Comparison of ENCODE assay signal across 9 mouse cellular contexts in genomic region chr11:74634490-74635275, GRCm38 (mm10). TPM values are rescaled to one million over a fixed set of nuclear protein-coding genes. Genes with fewer than 3 reads are reported as not detected.
A peak's percentile ranks its signal among the peaks of the same experiment; 100 is the strongest.
DNase-seq lines count a peak whose midpoint lies in the region; ATAC-seq and TF ChIP-seq lines count a peak whose summit lies in the region.
"Had no signal": no experiment of that assay in that cellular context is flagged by ENCODE, and none has a peak within 500 bp of the region (broad histone marks: within the 10 kb centered on the region; RNA-seq: fewer than 3 reads in every experiment).

No protein-coding gene starts in this region.

- 70% methylated on average over 5 of the region's 5 CpGs for WGBS in spleen, adult 2 months
- WGBS in liver, embryonic 11.5 days, result 67% methylated on average over 5 of the region's 5 CpGs

- H3K27me3 ChIP-seq in spleen, adult 2 months (ENCODE audit: control insufficient read depth, insufficient read depth, low read length), result peaks cover 9% of the 10 kb centered on the region
- H3K27me3 ChIP-seq in liver, embryonic 11.5 days (replicated peaks; ENCODE audit: control insufficient read depth, insufficient read depth, low read length), result peaks cover 30% of the 10 kb centered on the region
- H3K27me3 ChIP-seq: hindbrain, embryonic 15.5 days had no signal

- no peaks in the 10 kb centered on the region for H3K36me3 ChIP-seq in spleen, adult 2 months (ENCODE audit: control insufficient read depth, insufficient read depth, low read length)
- no peaks in the 10 kb centered on the region for H3K36me3 ChIP-seq in liver, embryonic 11.5 days (ENCODE audit: control insufficient read depth, insufficient read depth, low read length)
- H3K36me3 ChIP-seq: hindbrain, embryonic 15.5 days had no signal

- no peak for TF ChIP-seq POLR2A in spleen, adult 2 months (IDR thresholded peaks at IDR 0.05; ENCODE audit: low read depth, low read length)

- H3K4me1 ChIP-seq in spleen, adult 2 months (ENCODE audit: control insufficient read depth, insufficient read depth, insufficient read length), result peaks cover 8% of the 10 kb centered on the region
- H3K4me1 ChIP-seq in liver, embryonic 11.5 days (replicated peaks; ENCODE audit: control insufficient read depth, insufficient read depth, low read length), result peaks cover 8% of the 10 kb centered on the region

- peak; percentile 68; the same call in 1 of the 2 replicates for TF ChIP-seq CTCF in spleen, adult 2 months (IDR thresholded peaks at IDR 0.05; ENCODE audit: extremely low read depth, insufficient read depth, insufficient read length, insufficient replicate concordance)

- H3K9me3 ChIP-seq in liver, embryonic 11.5 days (ENCODE audit: control insufficient read depth, low read length), result no peaks in the 10 kb centered on the region
- H3K9me3 ChIP-seq: hindbrain, embryonic 15.5 days had no signal

- H3K4me3 ChIP-seq in spleen, adult 2 months (ENCODE audit: extremely low read depth, insufficient read depth, insufficient read length), result no peak overlapping the region
- no peak overlapping the region for H3K4me3 ChIP-seq in liver, embryonic 11.5 days (ENCODE audit: low read depth, low read length)
- H3K4me3 ChIP-seq: hindbrain, embryonic 15.5 days had no signal

- H3K4me2 ChIP-seq in liver, embryonic 11.5 days, result no peak overlapping the region
- H3K4me2 ChIP-seq: hindbrain, embryonic 15.5 days had no signal

- no peak overlapping the region for H3K27ac ChIP-seq in spleen, adult 2 months (ENCODE audit: insufficient read depth, low read length)
- no peak overlapping the region for H3K27ac ChIP-seq in liver, embryonic 11.5 days (ENCODE audit: low read depth, low read length)
- H3K27ac ChIP-seq: hindbrain, embryonic 15.5 days had no signal

- ATAC-seq in liver, embryonic 11.5 days (replicated peaks; ENCODE audit: low FRiP score), result 0 out of 2 replicates have a peak, but pooled peaks have one; percentile 23

- peak; percentile 63 to 90 for DNase-seq in adrenal gland, adult (ENCODE audit: inconsistent age in 2 of 2, low spot score in 1 of 2)
- DNase-seq in adrenal gland, postnatal 4 days (ENCODE audit: low spot score in 2 of 2), result no peak
- DNase-seq in spleen, adult 2 months (ENCODE audit: low read depth in 1 of 2, low spot score in 2 of 2), result peak; percentile 48 to 57
- no peak for DNase-seq in spleen, adult 12 weeks (ENCODE audit: low spot score)
- peak; percentile 87 for DNase-seq in cerebellum, postnatal 14 days
- peak; percentile 79 for DNase-seq in heart, postnatal 4 days
- DNase-seq in liver, embryonic 11.5 days (ENCODE audit: low spot score), result no peak
- DNase-seq in right cerebral cortex, adult 18-20 months, result peak; percentile 60

- H3K9ac ChIP-seq in liver, embryonic 11.5 days (ENCODE audit: low read depth, low read length), result no peak overlapping the region
- H3K9ac ChIP-seq: hindbrain, embryonic 15.5 days had no signal

RNA-seq across cellular contexts. Expression of gene Cluh, which starts 14.6 kb away (rescaled TPM):
- total RNA-seq in adrenal gland, postnatal 4 days (2021), result 100 to 1,000 TPM; 217 to 220 TPM
- 24.7 and 27.6 TPM in 2 replicates for polyA plus RNA-seq in spleen, adult 2 months (2012; rRNA removed)
- 100 to 1,000 TPM; 220 to 229 TPM for total RNA-seq in heart, postnatal 4 days (2021)
- 60.9 and 61.4 TPM in 2 replicates for polyA plus RNA-seq in liver, embryonic 11.5 days (2014; fragmentation: Nextera tagmentation; extraction: Ambion mirVana)

RNA-seq across cellular contexts. Expression of gene Ccdc92b, which starts 15.3 kb away (rescaled TPM):
- 1 to 10 TPM; 6.5 to 6.6 TPM for total RNA-seq in adrenal gland, postnatal 4 days (2021)
- 2.0 and 3.1 TPM in 2 replicates for polyA plus RNA-seq in spleen, adult 2 months (2012; rRNA removed)
- under 1 TPM; 0.60 to 0.72 TPM for total RNA-seq in heart, postnatal 4 days (2021)
- polyA plus RNA-seq in liver, embryonic 11.5 days (2014; fragmentation: Nextera tagmentation; extraction: Ambion mirVana), result 5.3 and 5.5 TPM in 2 replicates

RNA-seq across cellular contexts. Expression of gene Rap1gap2, which starts 24.0 kb away (rescaled TPM):
- 10 to 100 TPM; 18.7 to 28.8 TPM for total RNA-seq in adrenal gland, postnatal 4 days (2021)
- polyA plus RNA-seq in spleen, adult 2 months (2012; rRNA removed), result 11.3 and 13.2 TPM in 2 replicates
- total RNA-seq in heart, postnatal 4 days (2021), result 10 to 100 TPM; 47.8 to 53.8 TPM
- polyA plus RNA-seq in liver, embryonic 11.5 days (2014; fragmentation: Nextera tagmentation; extraction: Ambion mirVana), result 2.1 TPM in 2 replicates

Comparison
In these comparisons a context has a peak if more than half of its experiments do, and no peak if none do; other contexts are left out.
1. DNase-seq: peak in adrenal gland, adult (2 of 2), spleen, adult 2 months (2 of 2), cerebellum, postnatal 14 days (2 of 2), heart, postnatal 4 days (single experiment) and right cerebral cortex, adult 18-20 months (single experiment); none in adrenal gland, postnatal 4 days (0 of 2), spleen, adult 12 weeks (single experiment) and liver, embryonic 11.5 days (single experiment).
2. RNA of gene Ccdc92b, which starts 15.3 kb away (total RNA-seq): 6.5 to 6.6 TPM in adrenal gland, postnatal 4 days; 0.60 to 0.72 TPM in heart, postnatal 4 days; every median in the first group is over 4 times any median in the second.